Mouse (Mus musculus) forebrain, embryonic 15.5 days (tissue): ENCODE data around the gene G430095P16Rik. TPM values are rescaled to one million over a fixed set of nuclear protein-coding genes. Genes with fewer than 3 reads are reported as not detected.
A peak's percentile ranks its signal among the peaks of the same experiment; 100 is the strongest.

Experiments used
- ATAC-seq: fragments of 200-750 bp; cut with Nextera tagmentation; replicated peaks from 2 replicates; pipeline ENCODE4 v1.8.0; 2017; ENCODE audit warnings: mild to moderate bottlenecking, moderate TSS enrichment, moderate library complexity
- H3K27ac ChIP-seq: fragments of 300-500 bp; sonication (generic); replicated peaks from 2 replicates; pipeline ENCODE4 v1.5.1; 2015; ENCODE audit warnings: mild to moderate bottlenecking, inconsistent platforms
- H3K27me3 ChIP-seq: fragments of 300-500 bp; sonication (generic); 2 replicates; pipeline ENCODE4 v1.6.1; 2015; ENCODE audit warnings: inconsistent platforms
- H3K36me3 ChIP-seq: fragments of 300-500 bp; sonication (generic); 2 replicates; pipeline ENCODE4 v1.6.1; 2015; ENCODE audit warnings: mild to moderate bottlenecking, inconsistent platforms
- H3K4me1 ChIP-seq: fragments of 300-500 bp; sonication (generic); 2 replicates; pipeline ENCODE4 v1.6.1; 2015; ENCODE audit warnings: inconsistent platforms
- H3K4me2 ChIP-seq: fragments of 300-500 bp; sonication (generic); replicated peaks from 2 replicates; pipeline ENCODE4 v1.6.1; 2015; ENCODE audit warnings: mild to moderate bottlenecking, inconsistent platforms
- H3K4me3 ChIP-seq: fragments of 300-500 bp; sonication (generic); 2 replicates; pipeline ENCODE4 v1.5.1; 2015; ENCODE audit warnings: mild to moderate bottlenecking, inconsistent platforms
- H3K9ac ChIP-seq: fragments of 300-500 bp; sonication (generic); replicated peaks from 2 replicates; pipeline ENCODE4 v1.6.1; 2015; ENCODE audit warnings: mild to moderate bottlenecking, inconsistent platforms
- H3K9me3 ChIP-seq: fragments of 300-500 bp; sonication (generic); 2 replicates; pipeline ENCODE4 v1.6.1; 2016; ENCODE audit warnings: inconsistent platforms
- WGBS: fragments of 180-500 bp; shearing (Covaris S2); methylation state at CpG from one replicate; pipeline ENCODE4 v1.1.7; 2015; ENCODE audit warnings: mixed read lengths; 5-methylcytosine and 5-hydroxymethylcytosine counted together
- polyA plus RNA-seq: library from polyadenylated mRNA; unstranded; fragments of >200 nt; fragmentation: Nextera tagmentation; extraction: Ambion mirVana; gene quantifications from 2 replicates; pipeline ENCODE4 v1.2.1, GENCODE M21; 2015

The G430095P16Rik gene
- polyA plus RNA-seq, 1 experiment from 2014 or later = 2.7 TPM

DNA sequence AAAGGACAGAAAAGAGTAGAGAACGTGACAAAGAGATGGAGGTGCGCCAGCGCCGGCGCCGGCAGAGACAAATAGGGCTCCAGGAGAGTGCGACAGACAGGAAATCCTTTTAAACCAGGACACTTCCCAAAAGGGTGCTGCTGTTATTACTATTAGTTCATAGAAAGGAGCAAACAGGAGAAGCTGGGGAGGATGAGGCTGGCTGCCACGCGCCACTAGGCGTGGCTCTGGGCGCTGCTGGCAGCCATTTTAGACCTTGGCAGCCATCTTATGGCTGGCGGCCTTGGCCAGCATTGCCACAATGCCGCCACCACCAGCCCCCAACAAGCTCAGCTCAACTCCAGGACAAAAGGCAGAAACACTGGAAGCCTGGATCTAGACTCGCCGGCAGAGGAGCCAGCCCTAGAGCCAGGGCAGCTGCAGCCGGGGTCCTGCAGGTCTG, 7.1 kb downstream of the G430095P16Rik start:
- Histone ChIP-seq H3K4me1 (peaks cover 98% of the 10 kb centered on the region), H3K4me3 (no peak overlapping the region), H3K4me2 (peak overlapping the region; percentile 12; the same call in 1 of the 2 replicates), H3K9ac (peak overlapping the region; percentile 39; the same call in 1 of the 2 replicates), H3K27me3 (no peaks in the 10 kb centered on the region), H3K36me3 (peaks cover 21% of the 10 kb centered on the region; the same call in 1 of the 2 replicates), H3K9me3 (no peaks in the 10 kb centered on the region), H3K27ac (peak overlapping the region; percentile 94)
- no peak; the same call in 1 of the 2 replicates for ATAC-seq
- 69% methylated on average over 16 of the region's 16 CpGs for WGBS

DNA sequence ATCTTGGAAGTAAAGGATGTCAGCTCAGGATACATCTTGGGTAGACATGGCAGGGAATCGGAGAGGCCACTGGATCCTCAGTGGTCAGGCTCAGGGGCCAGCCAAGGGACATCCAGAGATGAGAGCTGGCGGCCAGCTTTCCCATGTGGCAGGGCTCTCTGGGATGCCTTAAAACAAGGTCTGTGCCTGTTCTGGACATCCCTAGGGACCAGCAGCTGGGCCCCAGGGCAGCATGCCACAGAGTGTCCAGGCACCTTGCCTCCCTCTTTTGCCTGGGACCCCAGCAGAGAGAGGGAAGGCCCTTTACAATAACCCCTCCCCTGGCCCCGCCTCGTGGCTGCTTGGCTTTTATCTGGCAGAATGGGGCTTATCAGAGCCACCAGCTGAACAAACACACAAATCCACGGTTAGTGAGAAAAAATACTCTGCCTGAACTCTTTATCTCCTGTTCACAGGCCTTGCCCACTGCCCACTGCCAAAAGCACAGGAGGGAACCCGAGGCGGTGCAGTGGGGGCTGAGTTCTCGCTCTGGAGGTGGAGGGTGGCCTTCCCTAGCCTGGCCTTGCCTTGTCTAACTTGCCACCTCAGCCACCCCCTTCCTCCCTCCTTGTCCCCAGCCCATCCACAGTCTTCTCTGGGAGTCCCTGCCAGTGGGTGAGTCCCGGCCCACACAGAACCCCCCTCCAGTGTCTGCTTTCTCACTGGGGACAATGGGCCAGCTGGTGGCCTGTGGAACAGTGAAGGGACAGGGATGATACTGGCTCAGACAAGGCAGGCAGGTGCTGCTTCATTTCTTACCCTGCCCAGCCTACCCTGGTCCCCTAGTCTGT, 7.9 kb downstream of the G430095P16Rik start:
- H3K4me2 ChIP-seq = peak overlapping the region; percentile 12
- no peaks in the 10 kb centered on the region for H3K27me3 ChIP-seq
- WGBS = 25% methylated on average over 9 of the region's 9 CpGs
- no peak overlapping the region for H3K4me3 ChIP-seq
- H3K9ac ChIP-seq = peak overlapping the region; percentile 39
- H3K4me1 ChIP-seq = peaks cover 98% of the 10 kb centered on the region
- peaks cover 17% of the 10 kb centered on the region; the same call in 1 of the 2 replicates for H3K36me3 ChIP-seq
- no peaks in the 10 kb centered on the region for H3K9me3 ChIP-seq
- peak; percentile 15 for ATAC-seq
- peak overlapping the region; percentile 94 for H3K27ac ChIP-seq

DNA sequence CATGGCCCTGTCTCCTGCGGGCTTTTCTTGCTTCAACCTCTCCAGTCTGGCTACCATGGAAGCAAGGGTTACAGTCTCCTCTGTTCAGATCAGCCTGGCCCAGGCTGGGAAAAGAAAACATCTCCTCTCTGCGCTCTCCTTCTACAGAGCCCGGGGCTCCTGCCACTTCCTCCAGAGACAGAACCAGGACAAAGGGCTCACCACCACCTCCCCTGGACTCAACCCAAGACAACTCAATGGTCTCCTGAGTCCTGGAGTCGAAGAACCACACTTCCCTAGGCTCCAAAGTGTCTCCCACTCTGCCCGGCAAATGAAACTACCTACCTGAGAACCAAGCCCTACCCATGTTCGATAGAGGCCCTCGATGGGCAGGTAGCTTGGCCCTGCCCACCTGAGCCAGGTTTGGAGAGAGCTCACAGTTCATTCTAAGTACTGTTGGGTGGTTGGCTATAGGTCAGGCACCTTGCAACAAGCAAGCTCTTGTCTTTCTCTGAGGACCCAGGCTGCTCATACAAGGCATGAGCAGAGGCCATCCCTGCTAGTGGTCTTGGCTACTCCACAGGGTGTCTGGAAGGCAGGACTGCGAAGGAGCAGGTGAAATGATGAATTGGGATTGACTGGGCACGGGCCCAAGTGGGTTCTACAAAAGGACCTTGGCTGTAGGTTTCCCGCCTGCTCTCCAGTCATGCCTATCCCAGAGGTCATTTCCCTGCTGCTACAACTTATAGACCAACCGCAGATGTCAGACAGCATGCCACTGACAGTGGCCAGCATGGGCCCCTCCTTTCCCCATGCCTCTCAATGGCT, 8.8 kb downstream of the G430095P16Rik start:
- H3K27me3 ChIP-seq = no peaks in the 10 kb centered on the region
- H3K27ac ChIP-seq = peak overlapping the region; percentile 94
- H3K4me3 ChIP-seq = no peak overlapping the region
- WGBS = 57% methylated on average over 11 of the region's 11 CpGs
- H3K9me3 ChIP-seq = no peaks in the 10 kb centered on the region
- peaks cover 11% of the 10 kb centered on the region; the same call in 1 of the 2 replicates for H3K36me3 ChIP-seq
- peaks cover 98% of the 10 kb centered on the region for H3K4me1 ChIP-seq
- H3K9ac ChIP-seq = peak overlapping the region; percentile 39
- H3K4me2 ChIP-seq = no peak overlapping the region
- no peak for ATAC-seq

DNA sequence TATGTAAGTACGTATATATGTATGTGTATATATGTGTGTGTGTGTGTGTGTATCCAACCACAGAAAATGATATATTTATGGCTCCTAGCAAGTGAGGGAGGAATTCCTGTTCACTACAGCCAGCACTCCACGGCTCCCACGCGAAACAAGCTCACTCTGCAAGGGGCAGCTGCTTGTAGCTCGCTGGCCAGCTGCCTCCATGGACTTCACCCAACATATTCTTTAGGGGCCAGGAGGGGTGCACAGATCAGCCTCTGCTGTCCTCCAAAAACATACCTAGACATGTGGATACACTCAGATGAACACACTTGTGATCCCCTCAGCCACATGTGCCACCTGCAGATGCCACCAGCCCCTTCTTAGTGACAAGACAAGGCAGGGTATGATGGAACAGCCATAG, 9.7 kb downstream of the G430095P16Rik start:
- 45% methylated on average over 5 of the region's 5 CpGs for WGBS
- H3K9ac ChIP-seq = peak overlapping the region; percentile 31; the same call in 1 of the 2 replicates
- H3K36me3 ChIP-seq = peaks cover 2% of the 10 kb centered on the region; the same call in 1 of the 2 replicates
- H3K4me2 ChIP-seq = 0 out of 2 replicates have a peak overlapping the region, but pooled peaks have one; percentile 0
- peak overlapping the region; percentile 94 for H3K27ac ChIP-seq
- H3K27me3 ChIP-seq = no peaks in the 10 kb centered on the region
- no peaks in the 10 kb centered on the region for H3K9me3 ChIP-seq
- H3K4me3 ChIP-seq = no peak overlapping the region
- no peak for ATAC-seq
- H3K4me1 ChIP-seq = peaks cover 100% of the 10 kb centered on the region

DNA sequence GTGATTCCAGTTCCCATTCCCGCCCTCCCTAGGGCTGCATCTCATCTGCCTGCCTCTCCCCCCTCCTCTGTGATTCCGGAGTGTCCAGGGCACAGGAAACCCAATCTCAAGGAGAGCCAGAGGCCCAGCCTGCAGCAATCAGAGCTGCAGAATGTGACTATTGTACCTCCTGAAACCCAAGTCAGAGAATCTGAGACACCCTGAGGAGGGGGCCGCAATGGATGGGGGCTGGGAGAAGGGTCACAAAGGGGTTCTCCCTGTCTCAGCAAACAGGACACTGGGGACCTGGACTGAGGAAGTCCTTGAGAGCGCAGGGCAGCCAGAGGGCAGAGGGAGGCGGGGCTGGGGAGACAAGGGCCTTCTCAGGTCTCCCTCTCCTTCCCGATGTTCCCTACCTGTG, 10.2 kb downstream of the G430095P16Rik start:
- WGBS = 61% methylated on average over 6 of the region's 6 CpGs
- ATAC-seq = no peak
- Histone ChIP-seq H3K9me3 (no peaks in the 10 kb centered on the region), H3K36me3 (no peaks in the 10 kb centered on the region), H3K9ac (peak overlapping the region; percentile 31), H3K4me1 (peaks cover 100% of the 10 kb centered on the region), H3K27ac (peak overlapping the region; percentile 94), H3K4me2 (0 out of 2 replicates have a peak overlapping the region, but pooled peaks have one; percentile 0), H3K4me3 (no peak overlapping the region), H3K27me3 (no peaks in the 10 kb centered on the region)

DNA sequence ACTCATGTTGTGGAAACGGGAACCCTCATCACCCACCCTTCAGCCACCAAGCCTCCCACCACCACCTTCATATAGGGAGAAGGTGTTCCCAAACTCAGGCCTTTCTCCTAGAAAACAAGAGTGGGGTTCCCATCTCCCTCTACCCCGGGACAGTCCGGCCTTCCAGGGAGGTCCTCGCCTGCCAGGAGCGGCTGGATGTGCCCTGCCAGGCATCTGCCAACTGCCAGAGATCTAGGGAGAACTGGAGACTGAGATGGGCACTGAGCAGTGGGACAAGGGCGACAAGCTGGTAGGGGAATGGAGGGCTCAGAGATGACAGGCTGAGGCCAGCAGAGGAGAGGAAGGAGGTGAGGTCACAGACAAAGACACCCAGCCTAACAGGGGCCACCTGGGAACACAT, 11.2 kb downstream of the G430095P16Rik start:
- H3K27ac ChIP-seq = peak overlapping the region; percentile 94
- no peaks in the 10 kb centered on the region for H3K36me3 ChIP-seq
- peaks cover 100% of the 10 kb centered on the region for H3K4me1 ChIP-seq
- no peaks in the 10 kb centered on the region for H3K27me3 ChIP-seq
- no peak overlapping the region for H3K4me2 ChIP-seq
- H3K9me3 ChIP-seq = no peaks in the 10 kb centered on the region
- ATAC-seq = no peak
- WGBS = 79% methylated on average over 6 of the region's 6 CpGs
- H3K9ac ChIP-seq = no peak overlapping the region; the same call in 1 of the 2 replicates
- H3K4me3 ChIP-seq = no peak overlapping the region

DNA sequence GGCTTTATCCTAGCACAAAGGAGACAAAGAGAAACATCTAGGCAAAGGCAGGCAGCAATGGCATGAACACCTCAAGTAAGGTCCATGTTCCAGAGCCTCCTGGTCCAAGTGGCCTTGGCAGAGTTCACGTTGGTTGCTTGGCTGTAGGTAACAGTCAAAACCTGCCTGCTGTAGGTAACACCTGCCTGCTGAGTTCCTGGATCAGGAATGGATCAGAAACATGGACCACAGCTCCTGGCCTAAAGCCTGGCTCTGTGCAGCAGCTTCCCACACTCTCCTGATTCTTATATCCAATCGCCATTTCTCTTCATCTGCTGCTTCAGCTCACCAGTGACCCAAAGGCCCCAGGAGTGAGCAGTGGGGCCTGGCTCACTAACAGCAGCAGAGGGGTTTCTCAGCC, 11.9 kb downstream of the G430095P16Rik start:
- WGBS = 76% methylated on average over 2 of the region's 2 CpGs
- no peak for ATAC-seq

DNA sequence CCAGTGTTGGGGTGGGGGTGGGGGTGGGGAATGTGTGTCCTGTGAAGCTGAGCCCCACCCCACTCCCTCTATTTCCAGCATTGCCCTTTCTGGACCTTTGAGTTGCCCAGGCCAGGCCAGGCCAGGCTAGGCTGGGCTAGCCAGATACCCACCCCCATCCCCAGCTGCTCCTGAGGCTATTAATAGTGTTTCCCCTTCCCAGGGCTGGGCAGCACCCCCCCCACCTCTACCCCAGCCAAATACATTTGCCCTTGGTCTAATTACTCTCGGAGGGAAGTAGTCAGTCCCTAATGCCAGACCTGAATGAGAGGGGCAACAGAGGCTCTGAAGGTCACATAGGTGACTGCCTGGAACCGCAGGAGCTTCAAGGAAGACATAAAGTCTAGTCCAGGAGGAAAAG, 12.8 kb downstream of the G430095P16Rik start:
- no peak overlapping the region for H3K4me2 ChIP-seq
- ATAC-seq = no peak
- no peak overlapping the region for H3K9ac ChIP-seq
- no peaks in the 10 kb centered on the region for H3K36me3 ChIP-seq
- peaks cover 100% of the 10 kb centered on the region for H3K4me1 ChIP-seq
- H3K4me3 ChIP-seq = no peak overlapping the region
- WGBS = 37% methylated on average over 2 of the region's 2 CpGs
- H3K27me3 ChIP-seq = no peaks in the 10 kb centered on the region
- H3K9me3 ChIP-seq = no peaks in the 10 kb centered on the region
- peak overlapping the region; percentile 94 for H3K27ac ChIP-seq

More for the DNA sequence above, 11.9 kb downstream of the G430095P16Rik start:
- Histone ChIP-seq H3K27ac (peak overlapping the region; percentile 94), H3K4me3 (no peak overlapping the region), H3K4me1 (peaks cover 100% of the 10 kb centered on the region), H3K9me3 (no peaks in the 10 kb centered on the region), H3K27me3 (no peaks in the 10 kb centered on the region), H3K9ac (no peak overlapping the region), H3K36me3 (no peaks in the 10 kb centered on the region), H3K4me2 (no peak overlapping the region)

DNA sequence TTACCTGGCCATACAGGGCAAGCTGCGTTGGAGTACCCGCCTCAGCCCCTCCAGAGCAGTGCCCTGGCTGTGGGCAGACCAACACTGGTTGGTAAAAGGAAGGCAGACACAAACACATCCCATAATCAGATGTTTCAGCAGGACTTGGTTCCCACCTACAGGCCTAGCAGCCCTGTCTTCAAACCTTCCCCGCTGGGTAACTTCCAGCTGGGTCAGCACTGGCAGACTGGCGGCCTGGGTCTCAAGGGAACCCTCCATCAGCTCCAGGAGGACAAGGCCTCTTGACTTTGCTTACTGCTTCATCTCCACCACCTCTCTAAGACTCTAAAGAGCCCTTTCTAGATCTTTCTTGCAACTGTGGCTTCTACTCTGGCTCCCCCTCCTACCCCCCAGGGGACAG, 13.7 kb downstream of the G430095P16Rik start:
- peaks cover 100% of the 10 kb centered on the region for H3K4me1 ChIP-seq
- WGBS = 82% methylated on average over 4 of the region's 4 CpGs
- no peak for ATAC-seq

DNA sequence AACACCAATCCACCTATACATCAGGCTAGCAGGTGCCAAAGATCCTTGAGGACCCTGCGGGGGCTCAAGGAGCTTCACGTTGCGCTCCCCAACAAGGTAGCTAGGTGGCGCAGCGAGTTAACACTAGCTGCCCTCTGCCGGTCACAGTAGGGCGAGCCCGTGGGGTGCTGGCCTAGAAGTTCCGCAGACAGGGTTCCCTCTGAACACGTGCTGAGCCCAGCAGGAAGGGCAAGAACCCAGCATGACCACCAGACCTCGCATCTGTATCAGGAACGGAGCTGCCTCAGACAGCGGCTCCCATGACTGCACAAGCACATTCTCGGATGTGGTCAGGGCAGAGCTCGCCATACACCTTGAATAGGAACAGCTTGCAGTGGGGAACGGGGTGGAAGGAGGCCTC, 14.8 kb downstream of the G430095P16Rik start:
- Histone ChIP-seq H3K27ac (peak overlapping the region; percentile 82), H3K27me3 (no peaks in the 10 kb centered on the region), H3K9ac (peak overlapping the region; percentile 27), H3K36me3 (no peaks in the 10 kb centered on the region), H3K9me3 (no peaks in the 10 kb centered on the region), H3K4me2 (peak overlapping the region; percentile 25), H3K4me1 (peaks cover 100% of the 10 kb centered on the region), H3K4me3 (0 out of 2 replicates have a peak overlapping the region, but pooled peaks have one; percentile 6)
- ATAC-seq = peak; percentile 12; the same call in 1 of the 2 replicates
- 2% methylated on average over 16 of the region's 16 CpGs for WGBS

More for the DNA sequence above, 13.7 kb downstream of the G430095P16Rik start:
- Histone ChIP-seq H3K27me3 (no peaks in the 10 kb centered on the region), H3K4me3 (no peak overlapping the region), H3K9ac (no peak overlapping the region), H3K4me2 (no peak overlapping the region), H3K36me3 (no peaks in the 10 kb centered on the region), H3K27ac (peak overlapping the region; percentile 94), H3K9me3 (no peaks in the 10 kb centered on the region)

DNA sequence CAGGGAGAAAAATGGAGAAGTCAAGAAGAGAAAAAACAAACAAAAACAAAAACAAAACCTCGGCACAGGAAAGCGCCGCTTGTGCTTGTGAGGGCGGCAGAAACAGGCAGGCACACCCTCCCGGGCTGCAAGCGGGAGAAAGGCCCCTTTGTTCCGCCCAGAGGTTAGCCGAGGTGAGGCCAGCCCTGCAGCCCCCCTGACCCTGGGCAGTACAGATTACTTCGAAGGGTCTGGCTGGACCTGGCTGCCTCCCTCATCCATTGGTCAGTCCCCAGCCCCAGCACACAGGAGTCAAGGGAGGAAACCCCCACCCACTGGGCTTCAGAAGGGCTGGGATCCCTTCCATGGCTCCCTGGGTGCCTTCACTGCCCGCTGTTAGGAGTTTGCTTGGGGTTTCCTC, 15.5 kb downstream of the G430095P16Rik start:
- Histone ChIP-seq H3K27ac (peak overlapping the region; percentile 82), H3K4me1 (peaks cover 100% of the 10 kb centered on the region), H3K27me3 (no peaks in the 10 kb centered on the region), H3K4me2 (peak overlapping the region; percentile 25; the same call in 1 of the 2 replicates), H3K36me3 (no peaks in the 10 kb centered on the region), H3K4me3 (no peak overlapping the region), H3K9me3 (no peaks in the 10 kb centered on the region), H3K9ac (peak overlapping the region; percentile 27)
- ATAC-seq = no peak
- WGBS = 11% methylated on average over 10 of the region's 10 CpGs
